ENCODE assay signal across 8 mouse cellular contexts in the genomic region with DNA sequence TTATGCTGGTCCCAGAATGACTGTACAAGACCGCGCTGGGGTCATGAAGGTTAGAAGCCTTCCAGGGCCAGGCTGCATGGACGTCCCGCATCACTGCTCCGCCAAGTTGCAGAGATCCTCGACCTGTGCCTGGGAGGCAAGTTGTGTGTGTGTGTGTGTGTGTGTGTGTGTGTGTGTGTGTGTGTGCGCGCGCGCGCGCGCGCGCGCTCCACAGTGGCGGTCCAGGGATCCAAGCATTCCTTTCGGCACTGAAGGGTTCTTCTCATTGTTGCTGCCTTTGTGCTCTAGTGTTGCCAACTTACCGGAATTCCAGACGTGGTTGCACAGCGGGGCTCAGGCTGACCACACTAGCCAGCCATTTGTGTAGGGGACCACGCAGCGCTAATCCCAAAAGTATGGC. TPM values are rescaled to one million over a fixed set of nuclear protein-coding genes. Genes with fewer than 3 reads are reported as not detected.
DNase-seq lines count a peak whose midpoint lies in the region; ATAC-seq and TF ChIP-seq lines count a peak whose summit lies in the region.

No protein-coding gene starts in this region.

- no peak for TF ChIP-seq RAD21 in CH12.LX (IDR thresholded peaks at IDR 0.05; ENCODE audit: low read depth, low read length)

- H3K36me3 ChIP-seq in CH12.LX (replicated peaks in 1 of 2; ENCODE audit: control insufficient read depth in 1 of 2, insufficient read depth in 1 of 2, low read length in 1 of 2) = no peaks in the 10 kb centered on the region
- H3K36me3 ChIP-seq in intestine, embryonic 14.5 days (ENCODE audit: control insufficient read depth, insufficient read depth, low read length) = no peaks in the 10 kb centered on the region
- H3K36me3 ChIP-seq in lung, embryonic 14.5 days (ENCODE audit: insufficient read depth) = no peaks in the 10 kb centered on the region

- ATAC-seq in intestine, embryonic 14.5 days (replicated peaks; ENCODE audit: low FRiP score, low TSS enrichment, low read depth) = no peak
- peak; percentile 9; the same call in 1 of the 2 replicates for ATAC-seq in lung, embryonic 14.5 days (ENCODE audit: insufficient read depth)

- dilution Hi-C loops in CH12.LX (cut with MboI; ENCODE audit: extremely low pct_ligation_motif_present, extremely low pct_unique_long_range_greater_than_20kb, low sequenced_read_pairs) = no loop called here

- no peak for TF ChIP-seq CTCF in CH12.LX (conservative IDR thresholded peaks at IDR 0.05 in 1 of 2, IDR thresholded peaks at IDR 0.05 in 1 of 2; ENCODE audit: low read depth in 2 of 2, low read length in 2 of 2)
- TF ChIP-seq CTCF in lung, embryonic 14.5 days (IDR thresholded peaks at IDR 0.05; ENCODE audit: low read depth) = no peak

- peaks cover 0 to 4% of the 10 kb centered on the region in 2 experiments; a peak in 1 of 4 replicates for H3K4me1 ChIP-seq in CH12.LX (ENCODE audit: control insufficient read depth in 1 of 2, insufficient read depth in 2 of 2)
- peaks cover 14% of the 10 kb centered on the region for H3K4me1 ChIP-seq in intestine, embryonic 14.5 days (replicated peaks; ENCODE audit: control insufficient read depth, insufficient read depth, low read length)
- no peaks in the 10 kb centered on the region for H3K4me1 ChIP-seq in lung, embryonic 14.5 days (ENCODE audit: insufficient read depth)

- no peak overlapping the region for H3K4me3 ChIP-seq in CH12.LX (replicated peaks in 1 of 3; ENCODE audit: low read depth in 2 of 3, low read length in 2 of 3, poor library complexity in 1 of 3)
- peak overlapping the region; percentile 30; the same call in 1 of the 2 replicates for H3K4me3 ChIP-seq in intestine, embryonic 14.5 days (ENCODE audit: low read depth, low read length)
- H3K4me3 ChIP-seq in lung, embryonic 14.5 days (ENCODE audit: low read depth, low read length) = peak overlapping the region; percentile 55; the same call in 1 of the 2 replicates

- peak overlapping the region; percentile 45; the same call in 1 of the 2 replicates for H3K4me2 ChIP-seq in CH12.LX (ENCODE audit: insufficient read depth, low read depth, poor library complexity, severe bottlenecking)
- H3K4me2 ChIP-seq in intestine, embryonic 14.5 days (ENCODE audit: low read length) = peak overlapping the region; percentile 38
- peak overlapping the region; percentile 57 for H3K4me2 ChIP-seq in lung, embryonic 14.5 days

- no peak overlapping the region for H3K27ac ChIP-seq in CH12.LX (ENCODE audit: insufficient read depth, low read depth)
- H3K27ac ChIP-seq in intestine, embryonic 14.5 days (ENCODE audit: low read depth) = no peak overlapping the region
- H3K27ac ChIP-seq in lung, embryonic 14.5 days (ENCODE audit: low read depth) = no peak overlapping the region

- DNase-seq in CH12.LX (ENCODE audit: extremely low read depth) = no peak
- peak; percentile 72 for DNase-seq in embryo, embryonic 10 days (ENCODE audit: low spot score)
- no peak for DNase-seq in intestine, embryonic 14.5 days (ENCODE audit: low spot score)
- peak; percentile 40 for DNase-seq in lung, embryonic 14.5 days
- no peak for DNase-seq in thymus, adult 18-20 months
- no peak for DNase-seq in cerebellum, postnatal 36 days
- DNase-seq in thymus, postnatal 0 days (ENCODE audit: low spot score) = no peak
- DNase-seq in frontal cortex, adult 2 months (ENCODE audit: extremely low spot score in 1 of 2, low spot score in 1 of 2) = no peak

- in situ Hi-C loops in CH12.LX (cut with MboI; ENCODE audit: low pct_ligation_motif_present, low pct_unique_long_range_greater_than_20kb, low sequenced_read_pairs) = no loop called here

- no peak for TF ChIP-seq EP300 in CH12.LX (IDR thresholded peaks at IDR 0.05; ENCODE audit: low read length)

- no peak for TF ChIP-seq POLR2A in CH12.LX (IDR thresholded peaks at IDR 0.05; ENCODE audit: low read depth, low read length)

- peaks cover 4% of the 10 kb centered on the region for H3K9me3 ChIP-seq in CH12.LX (replicated peaks; ENCODE audit: low read length)
- H3K9me3 ChIP-seq in intestine, embryonic 14.5 days (ENCODE audit: control insufficient read depth, low read length) = no peaks in the 10 kb centered on the region
- no peaks in the 10 kb centered on the region for H3K9me3 ChIP-seq in lung, embryonic 14.5 days (ENCODE audit: low read depth, low read length)

- H3K79me2 ChIP-seq in CH12.LX (replicated peaks; ENCODE audit: control insufficient read depth, extremely low read depth, insufficient read depth, poor library complexity, severe bottlenecking) = no peaks in the 10 kb centered on the region

- H3K9ac ChIP-seq in CH12.LX (ENCODE audit: insufficient read depth, low read depth) = no peak overlapping the region
- no peak overlapping the region for H3K9ac ChIP-seq in intestine, embryonic 14.5 days (ENCODE audit: low read length)
- no peak overlapping the region for H3K9ac ChIP-seq in lung, embryonic 14.5 days

- WGBS in intestine, embryonic 14.5 days = under 1% methylated on average over 23 of the region's 23 CpGs
- WGBS in lung, embryonic 14.5 days = 1% methylated on average over 23 of the region's 23 CpGs

- no peaks in the 10 kb centered on the region for H3K27me3 ChIP-seq in CH12.LX (replicated peaks)
- H3K27me3 ChIP-seq in intestine, embryonic 14.5 days (replicated peaks; ENCODE audit: control insufficient read depth, insufficient read depth, low read length) = peaks cover 68% of the 10 kb centered on the region
- H3K27me3 ChIP-seq in lung, embryonic 14.5 days (ENCODE audit: insufficient read depth, low read length) = peaks cover 59% of the 10 kb centered on the region

TF ChIP-seq in CH12.LX, 34 proteins besides CTCF, POLR2A, EP300 and RAD21:
- TF ChIP-seq PAX5 (IDR thresholded peaks at IDR 0.05; ENCODE audit: low read length) (no peak), TBP (conservative IDR thresholded peaks at IDR 0.05; ENCODE audit: low read depth, low read length) (no peak), USF1 (IDR thresholded peaks at IDR 0.05; ENCODE audit: low read depth, low read length) (no peak), MAX (IDR thresholded peaks at IDR 0.05; ENCODE audit: low read length) (no peak), JUND (conservative IDR thresholded peaks at IDR 0.05; ENCODE audit: low read depth, low read length) (no peak), NELFE (IDR thresholded peaks at IDR 0.05; ENCODE audit: low read depth, low read length) (no peak)

RNA-seq across cellular contexts. Expression of a gene that starts 2.0 kb away (rescaled TPM):
- total RNA-seq in CH12.LX (2012; rRNA removed) (under 0.01 and 0.04 TPM in 2 replicates), CH12.LX (2014; rRNA removed) (0.01 TPM in 2 replicates)
- 0.07 TPM in 1 of 2 replicates, not detected in the other for polyA plus RNA-seq in CH12.LX (2012; ENCODE audit: insufficient read length, low read depth)
- 1.2 and 1.6 TPM in 2 replicates for polyA plus RNA-seq in intestine, embryonic 14.5 days (2014; fragmentation: Nextera tagmentation; extraction: Ambion mirVana)
- 1.1 and 1.5 TPM in 2 replicates for polyA plus RNA-seq in lung, embryonic 14.5 days (2014; fragmentation: Nextera tagmentation; extraction: Ambion mirVana)
- polyA plus RNA-seq in thymus, postnatal 0 days (2015; fragmentation: Nextera tagmentation; extraction: Ambion mirVana) = 0.05 and 0.08 TPM in 2 replicates
- polyA plus RNA-seq in frontal cortex, adult 2 months (2012; rRNA removed) = 0.06 and 0.11 TPM in 2 replicates

RNA-seq across cellular contexts. Expression of a gene that starts 59.1 kb away (rescaled TPM):
- total RNA-seq in CH12.LX (2012; rRNA removed) (5.0 and 5.4 TPM in 2 replicates), CH12.LX (2014; rRNA removed) (8.1 and 9.1 TPM in 2 replicates)
- polyA plus RNA-seq in CH12.LX (2012; ENCODE audit: insufficient read length, low read depth) = 6.7 and 9.1 TPM in 2 replicates
- polyA plus RNA-seq in intestine, embryonic 14.5 days (2014; fragmentation: Nextera tagmentation; extraction: Ambion mirVana) = 9.1 and 17.8 TPM in 2 replicates
- 14.2 and 15.6 TPM in 2 replicates for polyA plus RNA-seq in lung, embryonic 14.5 days (2014; fragmentation: Nextera tagmentation; extraction: Ambion mirVana)
- polyA plus RNA-seq in thymus, postnatal 0 days (2015; fragmentation: Nextera tagmentation; extraction: Ambion mirVana) = 8.9 and 10.2 TPM in 2 replicates
- polyA plus RNA-seq in frontal cortex, adult 2 months (2012; rRNA removed) = 32.7 and 38.5 TPM in 2 replicates

Comparison
In these comparisons a context has a peak if more than half of its experiments do, and no peak if none do; other contexts are left out.
1. DNase-seq: peak in embryo, embryonic 10 days (single experiment) and lung, embryonic 14.5 days (single experiment); none in CH12.LX (single experiment), intestine, embryonic 14.5 days (single experiment), thymus, adult 18-20 months (0 of 2), cerebellum, postnatal 36 days (0 of 2), thymus, postnatal 0 days (single experiment) and frontal cortex, adult 2 months (0 of 2).
2. H3K4me3 ChIP-seq: peak in intestine, embryonic 14.5 days (single experiment) and lung, embryonic 14.5 days (single experiment); none in CH12.LX (0 of 3).
3. Peak in every context shown above with its lines, with median percentiles within 50 percentile points of each other: H3K4me2 ChIP-seq.